Mouse (Mus musculus) retina, postnatal 7 days (tissue): ENCODE results near the gene Exoc3.

ENCODE experiments used
- DNase-seq: peaks from one replicate; pipeline ENCODE4 v3.0.0-alpha.2; 2012; ENCODE audit warnings: low read depth, low spot score

The Exoc3 gene

DNA sequence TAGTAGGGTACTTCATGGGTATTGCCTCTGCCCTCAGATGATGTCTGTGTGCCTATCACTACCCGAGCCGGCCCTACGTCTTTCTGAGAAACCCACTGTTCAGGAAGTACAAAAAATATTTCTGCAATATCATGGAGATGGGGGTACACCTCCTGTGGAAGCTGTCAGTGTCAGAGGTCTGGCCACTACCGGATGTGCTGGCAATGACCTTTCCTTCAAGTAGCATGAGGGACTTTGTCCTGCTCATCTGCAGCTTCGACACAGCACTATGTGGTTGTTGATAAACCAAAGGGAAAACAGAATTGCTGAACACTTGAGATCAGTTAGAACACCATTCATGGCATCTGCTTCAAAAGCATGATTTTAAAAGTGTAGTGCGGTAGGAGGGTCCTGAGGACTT is 67.7 kb downstream of the Exoc3 start:
- DNase-seq, result no peak

DNA sequence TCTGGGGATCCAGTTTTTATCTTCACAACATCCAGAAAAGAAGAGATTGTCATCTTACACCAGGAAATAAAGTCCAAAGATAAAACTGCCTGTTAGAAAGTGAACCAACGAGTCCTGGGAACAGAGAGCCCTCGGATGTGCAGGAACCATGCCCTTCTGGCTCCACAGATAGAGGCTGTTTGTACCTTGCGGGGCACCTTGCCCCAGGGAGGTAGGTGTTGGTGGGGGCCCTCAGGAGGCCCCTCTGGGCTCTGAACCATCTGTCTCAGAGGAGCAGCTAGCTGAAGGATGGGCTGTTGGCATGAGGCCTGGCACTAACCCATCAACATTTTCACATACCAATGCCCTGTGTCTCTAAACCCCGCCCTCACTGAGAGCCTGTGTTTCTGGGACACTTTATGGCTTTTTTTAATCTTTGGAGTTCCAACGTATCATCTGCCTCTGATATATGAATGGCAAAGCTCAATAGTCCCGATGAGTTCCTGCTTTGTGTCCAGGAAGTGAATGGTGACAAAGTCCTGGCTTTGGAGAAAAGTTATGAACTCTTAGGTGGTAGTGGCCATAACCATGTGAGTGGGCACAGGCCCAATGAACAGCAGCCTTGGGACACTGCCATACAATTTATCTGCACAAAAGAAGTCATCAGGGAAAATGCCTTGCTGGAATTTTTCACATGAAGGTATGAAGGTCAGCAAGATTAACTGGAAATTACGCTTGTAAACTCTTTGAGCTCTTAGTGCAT is 69.5 kb downstream of the Exoc3 start:
- no peak for DNase-seq

DNA sequence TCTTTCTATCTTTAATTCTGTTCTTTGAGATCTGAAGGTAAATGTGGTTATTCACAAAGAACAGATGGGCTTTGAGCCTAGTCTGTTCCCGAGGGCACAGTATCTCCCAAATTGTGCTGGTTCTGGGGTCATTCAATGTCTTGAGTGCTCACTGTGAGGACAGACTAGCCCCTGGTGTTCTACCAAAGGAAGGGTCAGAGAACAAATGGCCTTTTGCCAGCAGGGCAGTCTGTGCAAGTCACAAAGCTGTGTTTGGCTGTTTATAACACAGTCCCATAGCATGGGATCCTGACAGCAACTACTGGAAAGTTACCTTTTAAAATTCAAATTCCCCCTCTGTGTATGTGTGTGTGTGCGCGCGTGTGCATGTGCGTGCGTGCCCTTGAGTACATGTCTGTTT is 78.6 kb downstream of the Exoc3 start:
- no peak for DNase-seq

DNA sequence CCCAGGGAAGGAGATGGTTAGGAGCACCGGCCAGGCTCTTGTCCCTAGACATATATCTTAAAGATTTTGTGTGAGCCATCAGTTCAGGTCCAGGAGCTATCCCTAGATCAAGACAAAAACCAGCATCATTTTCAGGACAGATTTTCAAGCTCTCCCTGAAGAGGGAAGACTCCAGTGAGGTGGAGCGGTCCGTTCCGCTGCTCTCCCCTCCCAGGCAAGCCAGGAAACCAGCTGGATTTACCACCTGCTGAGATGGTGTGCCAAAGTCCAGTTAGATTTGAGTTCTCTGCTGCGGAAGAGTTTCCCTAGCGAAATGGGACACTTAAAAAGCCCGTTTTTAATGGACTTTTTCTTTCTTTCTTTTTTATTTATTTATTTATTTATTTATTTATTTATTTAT is 81.0 kb downstream of the Exoc3 start:
- DNase-seq, result no peak

DNA sequence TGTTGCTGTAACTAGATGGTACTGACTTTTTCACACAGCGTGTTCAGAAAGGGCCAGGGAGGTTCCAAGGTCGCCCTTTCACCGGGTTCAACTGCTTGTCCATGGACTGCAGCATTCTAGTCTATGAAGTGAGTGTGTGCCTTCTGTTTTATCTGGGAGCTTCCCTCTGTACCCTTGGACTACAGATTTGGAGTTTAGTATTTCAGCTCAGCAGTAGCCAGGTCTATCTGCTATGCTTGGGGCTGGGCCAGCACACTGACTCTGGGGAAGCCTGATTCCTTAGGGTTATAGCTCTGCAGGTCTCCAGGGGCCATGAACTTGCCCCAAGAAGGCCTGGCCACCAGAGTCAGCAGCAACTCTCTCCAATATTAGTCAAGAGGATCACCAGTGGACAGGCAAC is 85.9 kb downstream of the Exoc3 start:
- no peak for DNase-seq

DNA sequence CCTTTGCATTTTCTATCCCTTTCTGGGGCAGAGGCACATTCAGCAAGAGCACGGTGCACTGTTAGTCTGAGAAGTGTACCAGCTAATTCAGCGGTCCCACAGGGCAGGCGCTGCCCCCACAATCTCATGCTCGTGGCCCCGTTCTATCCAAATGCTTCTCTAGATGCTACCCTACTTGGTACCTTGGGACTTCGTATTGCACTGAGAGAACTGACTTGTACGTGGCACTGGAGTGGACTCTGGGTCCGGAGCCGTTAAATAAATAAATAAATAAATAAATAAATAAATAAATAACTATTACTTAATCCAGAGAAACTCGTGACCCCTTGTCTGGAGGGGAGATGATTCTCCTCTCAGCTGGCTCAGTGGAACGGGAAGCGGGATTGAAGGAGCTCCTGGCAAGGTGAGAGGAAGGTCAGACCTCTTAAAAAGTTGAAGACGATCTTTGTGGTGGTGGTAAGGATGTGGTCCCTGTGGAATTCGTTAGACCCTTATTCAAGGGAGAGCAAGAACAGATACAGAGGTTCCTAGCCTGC is 86.7 kb downstream of the Exoc3 start:
- DNase-seq, result no peak

DNA sequence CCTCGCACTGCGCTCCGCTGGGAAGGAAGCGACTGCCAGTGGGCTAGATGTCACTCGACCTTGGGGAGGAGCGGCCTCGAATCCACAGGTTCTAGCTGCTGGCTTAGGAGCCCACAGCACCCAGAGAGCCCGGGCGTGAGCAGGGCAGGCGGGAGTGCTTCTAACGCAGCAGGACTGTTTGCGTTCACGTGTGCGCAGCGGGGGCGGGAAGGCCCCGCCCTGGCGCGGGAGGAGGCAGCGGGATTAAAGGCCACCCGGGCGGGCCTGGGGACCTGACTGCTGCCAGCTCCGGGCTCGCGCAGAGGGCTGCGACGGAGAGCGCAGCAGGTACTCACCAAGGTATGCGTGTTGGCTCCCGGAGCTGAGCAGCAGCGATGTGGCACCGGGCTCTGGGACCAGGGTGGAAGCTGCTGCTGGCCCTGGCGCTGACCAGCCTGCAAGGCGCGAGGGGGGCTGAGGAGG is 87.4 kb downstream of the Exoc3 start, which contains the start of gene Slc9a3:
TSS of gene Slc9a3 (plus strand) at position 317 of the 462 bp plus-strand sequence.
- DNase-seq, result no peak
